Mouse (Mus musculus) frontal cortex, postnatal 14 days (tissue): ENCODE results near the gene Fut8.

Source experiments
- DNase-seq, 2 experiments: peaks; one replicate each; pipeline ENCODE4 v3.0.0; 2022; ENCODE audit warnings: low spot score in 2 of 2

Gene Fut8

DNA sequence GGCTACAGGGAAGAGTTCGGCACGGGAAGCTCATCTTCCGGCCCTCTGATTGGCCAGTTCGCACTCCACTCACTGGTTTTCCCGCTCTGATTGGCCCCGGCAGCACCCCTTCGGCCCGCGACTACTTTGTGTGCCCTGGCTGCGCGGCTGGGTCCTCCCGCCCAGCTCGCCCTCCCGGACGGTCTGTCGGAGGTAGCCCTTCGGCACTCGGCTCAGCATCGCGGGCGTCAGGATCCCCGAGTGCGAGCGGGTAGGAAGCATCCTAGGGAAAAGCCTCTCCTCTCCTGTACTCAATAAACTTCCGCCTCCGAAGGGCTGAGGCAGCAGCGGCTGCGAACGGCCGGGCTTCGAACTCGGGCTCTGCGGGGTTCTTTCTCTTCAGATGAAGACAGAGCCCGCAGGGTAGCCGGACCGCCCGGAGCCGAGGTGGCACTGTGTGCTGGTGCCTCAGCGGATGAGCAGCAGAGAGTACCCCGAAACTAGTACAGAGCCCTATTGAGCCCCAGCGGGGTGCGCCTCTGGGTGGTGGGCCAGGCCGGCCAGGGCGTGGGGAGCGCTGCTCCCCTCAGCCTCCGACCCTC, at the start of gene Fut8:
TSS of gene Fut8 (plus strand) at position 176 of the 581 bp plus-strand sequence.
- peak; percentile 76 to 83 for DNase-seq

DNA sequence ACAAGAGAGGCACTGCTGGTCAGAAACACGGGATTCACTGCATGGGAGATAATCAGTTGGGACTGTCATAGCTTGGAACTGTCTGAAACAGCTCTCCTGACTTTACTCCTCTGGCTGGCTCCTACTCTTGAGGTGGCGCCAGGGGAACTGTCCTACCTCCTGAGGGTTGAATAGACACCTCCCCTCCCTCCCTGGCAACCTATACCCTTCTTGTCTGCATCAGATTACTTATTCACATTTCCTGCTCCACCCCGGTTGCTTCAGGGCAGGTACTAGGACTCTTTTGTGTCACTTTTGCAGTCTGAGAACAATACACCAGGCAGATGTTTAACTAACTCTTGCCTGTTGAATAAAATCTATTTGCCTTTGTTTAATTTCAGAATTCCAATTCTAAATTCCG, 48.8 kb upstream of the Fut8 start:
- DNase-seq, result no peak

DNA sequence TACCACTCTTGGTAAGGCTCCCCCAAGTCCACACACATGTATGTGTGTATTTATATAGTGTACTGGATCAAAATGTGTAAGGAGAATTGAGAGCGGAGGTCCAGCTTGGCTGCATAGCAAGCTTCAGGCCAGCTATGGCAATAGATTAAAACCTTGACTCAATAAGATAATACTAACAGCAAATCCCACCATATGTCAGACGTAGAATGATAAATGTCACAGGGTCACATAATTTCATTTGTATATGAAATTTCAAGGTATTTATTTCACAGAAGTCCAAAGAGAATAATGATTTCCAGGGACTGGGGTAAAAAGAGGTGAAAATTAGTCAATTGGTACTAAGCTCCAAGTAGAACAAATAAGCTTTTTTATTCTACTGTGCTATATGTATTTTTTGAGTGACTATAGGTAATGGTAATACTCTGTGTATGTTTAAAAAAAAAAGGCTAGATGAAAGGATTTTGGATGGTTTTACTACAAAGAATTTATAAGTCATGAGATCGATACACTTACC, 47.9 kb upstream of the Fut8 start:
- DNase-seq, result no peak

DNA sequence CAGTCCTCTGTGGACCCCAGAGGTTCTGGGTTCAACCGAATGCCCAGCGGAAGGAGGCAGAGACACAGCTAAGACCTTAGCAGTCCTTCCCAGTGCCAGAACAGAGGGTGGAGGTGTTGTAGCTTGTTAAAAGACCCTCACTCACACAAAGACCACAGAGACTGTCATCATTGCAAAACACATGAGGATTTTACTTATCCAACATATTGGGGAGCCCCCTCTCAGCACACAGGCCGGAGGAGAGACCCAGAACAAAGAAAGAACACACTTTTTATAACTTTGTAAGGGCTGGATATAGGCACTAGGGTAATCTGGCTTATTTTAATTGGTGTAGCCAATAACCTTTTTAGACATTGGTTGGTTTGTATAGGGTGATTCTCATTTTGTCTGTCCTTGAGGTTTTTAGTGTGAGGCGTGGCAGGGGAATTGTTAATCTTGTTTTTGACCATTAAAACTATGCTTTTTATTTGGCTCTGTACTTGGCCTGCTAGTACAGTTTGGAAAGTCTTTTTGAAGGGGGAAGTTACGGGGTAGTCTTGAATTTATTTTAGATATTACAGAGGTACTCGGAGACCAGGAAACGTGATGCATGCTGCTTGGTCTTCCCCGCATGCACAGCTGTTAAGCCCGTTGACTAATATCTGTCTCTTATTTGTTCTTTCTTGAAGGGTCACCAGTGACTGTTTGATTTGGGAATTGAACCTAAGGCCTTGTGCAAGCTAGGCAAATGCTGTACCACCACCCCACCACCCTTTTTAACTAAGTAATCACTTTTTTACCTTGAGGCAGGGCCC, 46.2 kb upstream of the Fut8 start:
- DNase-seq, result no peak

DNA sequence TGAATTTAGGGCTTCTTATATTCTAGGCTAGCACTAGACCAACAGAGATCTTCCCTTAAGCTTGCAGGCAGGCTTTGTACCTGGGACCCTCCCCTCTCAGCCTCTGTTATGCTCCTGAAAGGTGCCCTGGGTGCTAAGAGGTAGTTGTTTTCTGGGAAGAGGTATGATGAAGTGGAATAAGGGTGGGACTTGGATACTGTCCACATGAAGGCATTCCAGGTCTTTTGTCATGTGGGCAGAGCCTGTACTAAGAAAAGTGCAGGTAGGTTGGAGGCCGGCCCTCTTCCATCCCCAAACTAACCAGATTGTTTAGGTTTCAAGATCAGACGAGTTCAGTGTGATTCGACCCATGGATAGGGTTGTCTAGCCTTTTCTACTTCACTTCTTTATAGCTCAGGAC, 45.2 kb upstream of the Fut8 start:
- no peak for DNase-seq

DNA sequence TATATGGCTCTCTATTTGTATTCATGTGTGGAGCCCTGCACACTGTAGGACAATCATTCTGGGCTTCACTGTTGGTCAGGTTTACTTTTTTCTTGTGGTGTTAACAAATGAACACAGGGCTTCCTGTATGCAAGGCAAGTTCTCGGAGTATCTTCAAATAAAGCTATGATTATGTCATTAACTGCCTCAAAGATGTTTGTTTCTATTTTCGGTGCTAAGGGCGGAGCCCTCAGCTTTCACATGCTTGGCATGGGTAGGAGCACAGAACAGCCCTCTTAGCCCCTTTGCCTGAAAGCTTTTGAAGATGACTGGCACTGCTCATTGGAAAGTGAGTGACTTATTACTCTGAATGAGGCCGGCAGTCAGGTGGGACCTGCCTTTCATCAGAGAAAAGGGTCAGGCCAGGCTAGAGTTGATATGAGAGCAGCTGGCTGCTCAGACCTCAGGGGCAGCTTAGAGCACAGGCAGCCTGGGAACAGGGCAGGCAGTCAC, 44.7 kb upstream of the Fut8 start:
- DNase-seq, result no peak

DNA sequence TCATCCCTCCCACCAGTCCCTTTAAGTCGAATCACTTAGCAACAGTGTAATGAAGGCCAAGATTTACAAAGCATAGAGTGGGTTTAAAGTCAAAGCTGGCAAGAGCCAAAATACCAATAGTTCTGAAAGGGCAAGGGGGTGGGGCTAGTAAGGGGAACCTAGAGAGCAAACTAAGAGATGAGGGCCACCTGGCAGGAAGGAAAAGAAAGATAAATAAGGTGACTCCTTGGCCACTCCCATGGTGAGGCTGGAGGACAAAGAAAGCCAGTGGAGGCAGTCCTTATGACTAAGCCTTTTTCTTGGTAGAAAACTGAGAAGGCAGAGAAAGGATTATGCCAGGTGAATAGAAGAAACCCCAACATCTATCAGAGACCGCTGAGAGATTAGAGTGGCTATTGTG, 42.9 kb upstream of the Fut8 start:
- DNase-seq, result no peak

DNA sequence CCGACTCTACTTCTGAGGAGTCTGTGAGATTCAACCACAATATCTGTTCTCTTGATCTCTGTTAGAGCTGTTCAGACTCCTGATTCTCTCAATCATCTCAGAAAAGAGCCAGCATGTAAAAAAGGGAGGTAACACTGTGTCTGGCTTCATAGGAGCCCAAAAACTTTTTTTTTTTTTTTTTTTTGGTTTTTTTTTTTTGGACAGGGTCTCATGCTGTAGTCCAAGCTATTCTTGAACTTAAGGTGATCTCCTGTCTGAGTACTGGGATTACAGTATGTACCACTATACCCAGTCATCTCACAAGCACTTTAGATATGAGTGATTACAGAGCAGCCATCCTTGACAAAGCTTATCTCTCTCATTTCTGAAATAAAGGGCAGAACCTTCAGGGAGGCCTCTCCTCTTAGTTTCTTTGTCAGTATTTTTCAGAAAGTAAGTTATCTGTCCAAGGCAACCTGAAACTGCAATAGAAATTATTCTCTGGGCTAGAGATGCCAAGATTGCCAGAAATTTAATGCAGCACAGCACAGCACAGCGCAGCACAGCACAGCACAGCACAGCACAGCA, 41.3 kb upstream of the Fut8 start:
- DNase-seq, result no peak

DNA sequence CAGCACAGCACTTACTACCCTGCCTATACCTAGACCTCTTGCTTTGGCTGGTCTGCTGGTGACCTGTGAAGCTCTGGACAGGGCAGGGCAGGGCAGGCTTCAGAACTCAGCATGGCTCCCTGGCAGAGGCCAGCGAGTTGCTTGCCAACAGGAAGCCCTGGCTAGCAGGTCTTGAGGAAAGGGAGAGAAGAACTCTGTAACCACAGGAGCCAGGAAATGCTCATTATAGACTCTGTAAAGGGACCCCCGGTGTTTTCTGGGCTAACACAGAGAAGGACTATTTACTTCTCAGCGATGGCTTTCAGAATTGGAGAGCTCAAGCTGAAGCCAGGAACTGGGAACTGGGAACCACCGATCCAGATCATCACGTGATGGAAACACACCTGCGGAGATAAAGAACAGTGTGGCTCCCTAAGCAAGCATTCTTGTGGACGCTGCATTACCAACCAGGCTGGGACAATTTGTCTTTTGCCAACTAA, 40.8 kb upstream of the Fut8 start:
- no peak for DNase-seq

DNA sequence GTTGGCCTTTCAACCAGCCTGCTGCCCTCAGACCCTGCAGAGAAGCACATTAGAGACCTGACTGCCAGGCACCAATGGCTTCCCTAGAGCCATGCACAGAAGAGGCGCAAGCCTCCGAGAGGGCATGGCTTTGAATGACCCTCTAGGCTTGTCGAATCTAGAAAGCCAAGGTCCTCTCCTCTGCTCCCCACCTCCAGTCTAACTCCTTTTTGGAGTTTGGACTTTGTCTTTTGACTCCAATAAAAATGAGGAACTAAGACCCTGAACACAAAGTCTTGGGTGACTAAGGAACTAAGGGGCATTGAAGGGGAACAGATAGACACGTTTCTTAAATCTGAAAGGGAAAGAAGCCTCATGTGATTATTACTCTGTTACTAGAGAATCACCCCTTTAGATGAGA, 39.7 kb upstream of the Fut8 start:
- no peak for DNase-seq

DNA sequence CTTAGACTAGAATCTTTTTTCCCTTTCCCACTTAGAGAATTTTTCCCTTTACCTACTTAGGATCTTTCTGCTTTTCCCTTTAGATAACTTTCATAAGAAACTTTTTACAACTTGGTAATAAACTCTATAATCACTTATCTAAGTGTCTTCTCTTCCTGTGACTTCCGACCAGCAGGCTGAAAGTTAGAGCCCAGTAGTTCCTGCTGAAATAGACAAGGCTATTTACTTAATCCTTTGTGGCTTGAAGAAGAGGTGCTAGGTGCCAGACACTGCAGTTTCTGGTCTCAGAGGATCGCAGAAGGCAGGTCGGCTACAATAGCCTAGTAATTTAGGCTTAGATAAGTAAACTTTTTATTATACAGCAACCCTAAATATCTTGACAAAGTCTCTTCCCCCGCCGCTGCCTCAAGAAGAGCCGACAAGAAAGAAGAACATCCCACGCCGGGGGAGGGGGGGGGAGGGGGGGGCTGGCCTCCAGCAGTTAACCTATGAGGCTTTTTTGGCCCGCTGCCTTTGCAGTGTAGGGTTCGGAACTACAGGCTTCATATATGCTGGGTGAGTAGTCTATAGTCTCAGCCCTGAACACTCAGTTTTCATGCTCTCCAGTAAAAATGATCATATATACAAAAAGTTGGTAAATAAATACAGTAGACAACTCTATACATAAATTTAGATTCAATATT, 36.3 kb upstream of the Fut8 start:
- DNase-seq, result no peak

DNA sequence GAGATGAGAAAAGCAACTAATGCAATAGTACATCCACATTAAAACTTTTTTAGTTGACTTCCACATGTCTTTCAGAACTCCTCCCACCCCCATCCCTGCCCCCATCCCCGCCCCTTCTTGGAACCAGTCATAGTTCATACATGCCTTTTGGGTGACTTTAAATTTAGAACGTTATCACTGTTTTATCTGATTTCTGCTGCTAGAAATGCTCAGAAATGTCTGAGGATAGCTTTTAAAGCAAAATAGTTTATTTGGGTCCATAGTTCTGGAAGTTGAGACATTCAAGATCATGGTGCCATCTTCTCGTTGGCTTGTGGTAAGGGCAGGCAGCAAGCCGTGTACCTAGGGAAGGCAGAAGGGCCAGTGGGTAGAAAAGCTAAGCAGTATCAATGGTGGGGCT, 34.8 kb upstream of the Fut8 start:
- no peak for DNase-seq

DNA sequence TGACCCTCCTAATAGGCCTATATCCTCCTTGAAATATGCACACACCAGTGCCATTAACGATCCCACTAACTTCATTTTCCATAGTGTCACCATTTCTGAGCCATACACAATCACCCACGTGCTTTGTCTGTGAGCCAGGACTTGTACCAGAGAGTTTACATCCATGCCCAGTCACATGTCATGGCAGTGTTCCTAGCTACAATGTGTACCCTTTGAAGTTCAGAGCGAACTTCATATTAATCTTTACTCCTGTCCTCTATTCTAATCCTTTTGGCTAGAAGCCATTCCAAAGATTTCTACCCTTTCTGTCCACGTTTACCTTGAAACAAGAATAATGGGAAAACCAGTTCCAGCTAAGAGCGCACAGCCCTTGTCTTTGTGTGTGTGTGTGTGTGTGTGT, 31.1 kb upstream of the Fut8 start:
- no peak for DNase-seq

DNA sequence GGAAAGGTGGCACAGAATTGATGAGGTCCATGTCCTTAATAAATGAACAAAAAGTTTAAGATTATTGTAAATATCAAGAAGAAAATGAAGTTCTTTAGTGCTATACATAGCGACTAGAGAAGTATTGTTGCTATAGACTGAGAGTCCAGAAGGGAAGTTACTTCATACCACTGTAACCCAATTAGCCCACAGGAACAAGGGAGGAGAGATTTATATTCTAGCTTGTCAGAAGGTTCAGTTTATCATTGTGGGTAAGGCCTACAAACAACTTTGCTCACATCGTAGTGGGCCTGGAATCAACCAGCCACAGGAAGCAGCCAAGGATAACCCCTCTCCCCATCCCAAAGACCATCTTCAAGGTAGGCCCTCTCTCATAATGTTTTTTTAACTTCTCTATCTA, 29.9 kb upstream of the Fut8 start:
- no peak for DNase-seq

DNA sequence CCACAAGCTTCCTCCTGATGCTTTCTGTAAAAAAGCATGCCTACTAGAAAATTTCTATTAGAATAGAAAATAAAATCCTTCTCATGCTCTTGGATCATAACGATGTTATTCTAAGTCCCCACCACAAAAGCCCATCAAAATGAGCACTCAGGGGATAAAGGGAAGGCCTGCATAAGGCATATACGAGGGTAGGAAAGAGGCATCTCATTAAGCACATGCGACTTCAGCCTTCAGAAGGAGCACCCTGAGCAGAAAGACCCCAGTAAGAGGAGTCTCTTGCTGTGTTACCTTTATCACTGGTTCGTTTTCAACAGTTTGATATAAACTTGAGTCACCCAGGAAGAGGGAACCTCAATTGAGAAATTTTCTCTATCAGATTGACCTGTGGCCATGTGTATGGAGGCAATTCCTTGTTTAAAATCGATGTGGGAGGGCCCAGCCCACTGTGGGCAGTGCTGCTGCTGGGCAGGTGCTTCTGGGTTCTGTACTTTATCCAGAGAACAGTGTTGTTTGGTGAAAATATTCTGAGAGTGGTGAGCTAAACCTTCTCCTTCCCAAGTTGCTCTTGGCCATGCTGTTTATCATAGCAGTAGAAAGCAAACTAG, 29.2 kb upstream of the Fut8 start:
- DNase-seq, result no peak

DNA sequence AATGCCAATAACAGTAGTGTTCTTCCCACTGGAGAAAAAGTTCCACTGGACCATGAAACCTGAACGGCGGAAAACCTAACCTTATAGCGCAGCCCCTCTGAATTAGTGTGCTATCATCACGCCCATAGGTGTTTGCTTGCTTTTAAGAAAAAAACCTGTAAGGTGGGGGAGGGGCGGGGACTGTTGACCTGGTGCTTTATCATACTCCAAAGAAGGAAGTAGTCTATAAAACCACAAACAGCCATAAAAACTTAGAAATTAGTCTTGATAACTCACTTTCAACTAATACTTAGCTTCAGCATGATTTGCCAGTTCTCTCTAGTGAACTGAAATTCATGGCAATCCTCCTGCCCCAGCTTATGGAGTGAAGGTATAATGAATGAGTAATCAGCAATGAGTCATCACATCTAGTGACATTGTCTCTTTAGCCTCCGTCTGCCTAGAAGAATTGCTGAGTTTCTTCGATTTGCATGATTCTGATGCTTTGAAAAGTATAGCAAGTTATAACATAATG, 26.2 kb upstream of the Fut8 start:
- DNase-seq, result no peak

DNA sequence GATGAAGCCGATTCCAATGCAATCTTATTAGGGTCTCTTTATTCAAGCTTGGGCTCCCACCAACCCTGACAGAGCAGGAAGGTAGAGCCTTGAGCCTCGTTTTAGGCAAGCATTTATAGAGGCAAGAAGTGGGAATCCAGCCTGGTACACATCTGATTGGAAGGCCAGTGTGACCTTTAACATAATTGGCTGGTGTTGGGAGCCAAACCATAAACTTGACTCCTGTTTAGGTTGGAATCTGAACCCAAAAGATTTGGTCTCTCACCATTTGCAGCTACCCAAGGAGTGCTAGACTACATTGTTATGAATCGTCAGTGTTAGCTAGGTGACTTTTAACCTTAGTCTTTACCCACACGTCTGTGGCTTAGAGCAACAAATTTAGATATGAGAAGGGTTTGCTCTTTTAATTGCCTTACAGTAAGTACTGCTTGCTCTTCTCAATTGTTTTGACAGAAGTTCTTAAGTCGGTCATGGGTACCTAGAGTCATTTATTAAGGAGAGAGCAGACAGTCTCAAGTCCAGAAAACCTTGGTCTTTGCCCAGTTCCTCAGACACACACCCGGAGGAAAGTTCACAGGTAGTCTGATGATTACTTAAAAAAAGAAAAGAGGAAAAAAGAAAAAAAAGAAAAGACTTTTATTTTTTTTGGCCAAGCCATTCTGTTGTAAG, 23.9 kb upstream of the Fut8 start:
- no peak for DNase-seq

DNA sequence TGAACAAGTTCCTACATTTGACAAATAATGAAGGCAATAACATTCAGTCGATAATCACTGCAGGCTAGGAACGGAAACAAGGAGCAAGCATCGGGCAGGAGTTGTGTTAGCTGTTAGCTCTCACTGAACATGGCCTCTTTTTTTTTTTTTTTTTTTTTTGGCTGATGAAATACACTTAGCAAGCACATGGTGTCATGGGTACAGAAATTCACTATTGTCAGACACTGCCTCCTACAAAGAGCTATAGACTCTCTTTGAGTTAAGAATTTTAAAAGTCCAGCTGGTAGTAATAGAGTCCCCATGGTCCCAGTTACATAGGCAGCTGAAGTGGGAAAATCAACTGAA, 23.4 kb upstream of the Fut8 start:
- DNase-seq, result no peak

DNA sequence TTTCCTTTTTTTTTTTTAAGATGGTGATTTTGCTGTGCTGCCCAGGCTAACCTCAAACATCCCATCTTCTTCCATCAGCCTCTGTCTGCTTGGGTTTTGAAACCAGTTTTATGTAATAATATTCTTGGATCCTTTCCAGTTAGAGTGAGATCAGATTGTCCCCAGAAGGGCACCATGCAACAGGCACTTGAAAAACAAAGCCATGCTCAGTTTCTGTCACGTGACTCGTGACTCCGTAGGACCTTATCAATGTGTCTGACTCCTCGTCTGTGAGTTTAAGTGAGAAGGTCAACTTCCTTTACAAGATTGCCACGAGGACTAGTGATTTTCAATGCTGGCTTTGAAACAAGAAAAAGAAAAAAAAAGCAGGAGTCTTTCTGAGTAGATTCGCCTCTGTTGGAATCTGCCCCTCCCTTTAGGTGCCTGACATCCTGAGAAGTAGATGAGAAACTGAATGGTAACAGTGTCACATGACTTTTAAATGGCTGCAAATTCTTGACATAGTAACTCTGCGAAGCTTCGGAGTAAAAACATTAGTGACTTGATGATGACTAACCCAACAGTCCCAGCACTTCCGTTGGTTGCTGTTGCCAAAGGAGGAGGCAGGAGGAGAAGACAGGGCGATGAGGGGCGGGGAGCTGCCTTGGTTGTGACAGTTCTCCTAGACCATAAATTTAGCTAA, 21.3 kb upstream of the Fut8 start:
- no peak for DNase-seq

DNA sequence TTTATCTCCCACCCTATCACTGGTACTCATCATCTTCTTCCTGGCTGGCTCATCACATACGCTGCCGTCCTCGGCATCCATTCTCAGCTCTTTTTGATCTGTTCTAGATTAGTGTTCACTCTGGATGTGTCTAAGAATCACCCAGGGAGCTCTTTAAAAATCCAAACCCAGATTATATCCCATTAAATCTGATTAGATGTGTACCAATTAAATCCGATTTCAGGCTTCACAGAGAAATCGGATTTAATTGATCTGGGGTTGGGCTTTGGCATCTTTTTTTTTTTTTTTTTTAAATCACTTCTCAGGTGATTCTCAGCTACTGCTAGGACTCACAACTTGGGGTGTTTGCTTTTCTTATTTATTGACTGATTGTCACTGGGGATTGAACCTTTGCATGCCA, 17.3 kb upstream of the Fut8 start:
- no peak for DNase-seq
